Mouse (Mus musculus) kidney, postnatal 14 days (tissue): Measurements from ENCODE around the gene Ms4a4d.

Experiments used
- DNase-seq: peaks from one replicate; pipeline ENCODE4 v3.0.0; 2022; ENCODE audit warnings: mixed read lengths

The Ms4a4d gene

DNA sequence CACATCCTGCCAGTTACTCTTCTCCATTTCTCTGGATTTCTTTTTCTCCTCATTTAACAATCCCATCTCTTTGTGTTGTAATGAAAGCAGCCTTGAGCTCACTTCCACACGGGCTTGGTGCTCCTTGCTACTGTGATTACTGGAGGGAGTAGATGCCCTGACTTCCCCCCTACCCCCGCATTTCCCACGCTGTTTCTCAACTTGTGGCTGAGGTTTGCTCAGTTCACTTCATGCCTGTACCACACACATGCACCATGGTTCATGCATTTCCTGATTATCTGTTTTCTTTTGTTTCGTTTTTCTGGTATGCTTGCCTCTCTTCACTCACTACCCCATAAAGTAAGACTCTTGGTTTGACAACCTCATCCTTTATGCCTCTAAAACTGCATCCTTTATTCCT, 52.6 kb downstream of the Ms4a4d start:
- no peak for DNase-seq

DNA sequence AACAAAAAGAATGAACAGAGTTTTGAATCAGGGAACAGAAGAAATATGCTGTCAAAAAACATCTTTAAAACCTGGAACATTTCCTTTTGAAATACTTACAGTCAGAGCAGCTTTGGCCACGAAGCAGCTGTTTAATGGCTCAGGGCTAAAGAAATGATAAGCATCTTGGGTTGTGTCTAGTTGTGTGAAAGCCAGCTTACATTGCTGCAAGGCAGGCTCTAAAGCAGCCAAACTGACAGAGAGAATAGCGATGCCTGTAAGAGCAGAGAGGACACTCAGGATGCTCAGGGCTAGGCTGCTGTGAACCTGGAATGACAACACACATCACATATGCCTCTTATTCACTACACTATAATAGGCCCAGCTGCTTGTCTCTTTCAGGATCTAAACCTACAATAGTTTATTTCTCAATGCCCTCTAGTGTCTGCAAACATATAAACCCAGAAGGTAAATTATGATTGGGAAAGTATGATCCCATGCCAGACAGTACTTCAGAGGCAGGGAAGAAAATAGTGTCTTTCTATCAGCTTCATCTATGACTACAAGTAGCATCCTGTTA, 53.4 kb downstream of the Ms4a4d start:
- DNase-seq = no peak

DNA sequence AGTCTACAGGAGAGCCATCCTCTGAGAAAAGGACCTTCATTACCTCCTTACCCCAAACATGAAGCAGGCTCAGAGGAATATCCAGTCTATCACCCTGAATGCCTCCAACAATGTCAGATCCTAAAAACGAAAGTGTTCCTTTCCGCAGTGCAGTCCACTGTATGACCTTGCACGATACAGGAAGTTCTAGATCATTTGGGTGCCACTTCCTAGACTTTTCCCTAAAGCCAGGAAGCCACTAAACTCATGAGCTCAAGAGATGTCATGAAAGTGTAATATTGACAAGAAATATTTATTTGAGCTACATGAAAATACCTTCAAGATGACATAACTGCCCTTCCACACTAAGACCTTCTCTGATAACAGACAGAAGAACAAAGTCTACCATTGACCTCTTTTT, 64.7 kb downstream of the Ms4a4d start:
- DNase-seq = no peak

DNA sequence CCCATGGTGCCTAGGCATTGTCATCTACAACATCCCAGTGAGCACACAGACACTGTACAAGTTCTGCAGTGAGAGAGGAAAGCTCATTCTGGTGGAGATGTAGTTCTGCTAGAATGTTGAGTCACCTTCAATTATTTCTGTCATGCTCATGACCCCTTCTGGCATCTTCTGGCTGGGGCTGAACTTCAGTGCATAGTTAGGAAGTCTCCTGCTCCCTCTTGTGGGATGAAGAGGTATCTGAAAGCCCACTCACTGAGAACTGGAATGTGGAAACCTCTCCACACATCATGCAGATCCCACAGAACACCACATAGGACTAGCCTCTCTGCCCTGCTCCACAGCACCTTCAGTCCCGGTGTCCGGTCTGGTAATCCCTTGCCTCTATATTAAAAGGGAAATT, 65.4 kb downstream of the Ms4a4d start:
- DNase-seq = peak; percentile 7

DNA sequence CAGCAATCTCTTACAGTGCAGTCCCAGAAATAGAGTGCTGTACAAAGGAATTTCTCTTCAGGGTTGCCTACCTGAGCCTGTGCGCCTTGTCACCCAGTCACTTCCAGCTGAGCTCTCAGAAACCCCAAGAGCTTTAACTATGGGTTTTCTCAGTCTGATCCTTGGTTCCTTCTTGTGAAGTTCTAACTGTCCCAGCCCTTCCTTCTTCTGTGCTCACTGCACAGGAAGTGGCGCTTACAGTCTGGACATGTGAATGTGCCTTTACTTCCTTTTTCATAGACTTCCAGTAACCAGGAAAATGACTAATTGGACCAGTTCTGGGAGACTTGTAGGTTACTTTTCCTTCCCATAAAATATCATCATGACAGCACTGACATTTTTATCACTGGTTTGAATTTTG, 68.0 kb downstream of the Ms4a4d start, which contains the start of gene Ms4a6d:
Ms4a6d (minus strand) TSS at position 247 of the 400 bp plus-strand sequence.
- DNase-seq = no peak
